Mouse (Mus musculus): ENCODE measurements around the gene Ugt1a9. TPM values are rescaled to one million over a fixed set of nuclear protein-coding genes. Genes with fewer than 3 reads are reported as not detected.
"Not testable (repeated sequence)": the region's sequence is repeated elsewhere in the genome, so short reads cannot be mapped to it uniquely, and the experiment has no call there.

The Ugt1a9 gene
- total and polyA plus RNA-seq, 3 experiments, result 0.27 TPM; not detected in 2

DNA sequence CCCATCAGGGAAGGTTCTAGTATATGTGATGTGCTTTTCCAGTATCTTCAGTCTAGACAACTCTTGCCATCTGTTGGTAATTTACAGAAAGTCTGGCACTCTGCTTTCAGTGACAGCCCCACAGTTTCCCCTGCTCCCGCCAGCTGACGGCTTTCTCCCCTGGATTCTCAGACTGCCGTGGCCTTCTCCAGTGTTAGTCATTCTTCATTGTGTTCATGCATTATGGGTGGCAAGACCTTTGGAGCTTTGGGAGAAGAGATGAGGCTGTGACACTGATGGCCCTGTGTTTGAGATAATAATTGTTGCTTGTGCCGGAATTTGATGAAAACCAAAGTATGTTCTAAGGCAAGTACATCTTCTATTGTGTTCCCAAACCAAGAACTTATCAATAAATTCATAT, 148.0 kb downstream of the Ugt1a9 start:
- DNase-seq (ENCODE audit: low spot score) (no peak), ATAC-seq (ENCODE audit: extremely low read depth, insufficient number of reproducible peaks, low FRiP score, poor library complexity, severe bottlenecking) (no peak)
- Histone ChIP-seq H3K4me3 (ENCODE audit: low read depth, low read length) (no peak overlapping the region), H3K4me1 (ENCODE audit: insufficient read depth, low read depth, low read length) (no peaks in the 10 kb centered on the region), H3K9me3 (replicated peaks) (no peaks in the 10 kb centered on the region), H3K27me3 (ENCODE audit: insufficient read depth, low read length) (no peaks in the 10 kb centered on the region), H3K36me3 (replicated peaks) (no peaks in the 10 kb centered on the region)
- TF ChIP-seq GATA1 (IDR thresholded peaks at IDR 0.05; ENCODE audit: borderline replicate concordance, low read length), result no peak

DNA sequence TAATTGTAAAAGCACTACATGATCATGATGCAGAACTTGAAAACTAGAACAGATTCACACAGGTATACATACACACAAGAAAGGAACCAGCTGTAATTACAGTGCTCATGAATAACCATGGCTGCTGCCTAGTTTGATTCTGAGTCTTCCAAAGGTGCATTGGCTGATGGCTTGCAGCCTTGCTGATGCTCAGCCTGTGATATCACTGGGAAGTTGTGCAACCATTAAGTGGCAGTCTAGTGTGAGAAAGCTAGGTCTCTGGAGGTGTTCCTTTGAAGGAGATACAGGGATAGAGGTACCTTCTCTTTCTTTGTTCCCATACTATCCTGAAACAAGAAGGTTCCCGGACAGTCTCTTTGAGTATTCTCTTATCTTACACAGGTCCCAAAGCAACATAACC, 148.5 kb downstream of the Ugt1a9 start:
- no peak for TF ChIP-seq TAL1 (conservative IDR thresholded peaks at IDR 0.05; ENCODE audit: low read depth, low read length)
- TF ChIP-seq GATA2 (IDR thresholded peaks at IDR 0.05; ENCODE audit: borderline replicate concordance, low read depth, low read length), result no peak
- no peak for TF ChIP-seq POLR2AphosphoS5 (IDR thresholded peaks at IDR 0.05; ENCODE audit: insufficient replicate concordance, low read depth, low read length)
- no peak for TF ChIP-seq GATA1 (IDR thresholded peaks at IDR 0.05; ENCODE audit: borderline replicate concordance, low read length)
- no peak for TF ChIP-seq CTCF (IDR thresholded peaks at IDR 0.05; ENCODE audit: low read depth, low read length)
- Histone ChIP-seq H3K36me3 (replicated peaks) (no peaks in the 10 kb centered on the region), H3K4me3 (ENCODE audit: low read depth, low read length) (no peak overlapping the region), H3K4me1 (ENCODE audit: insufficient read depth, low read depth, low read length) (no peaks in the 10 kb centered on the region), H3K27me3 (ENCODE audit: insufficient read depth, low read length) (no peaks in the 10 kb centered on the region), H3K9me3 (replicated peaks) (no peaks in the 10 kb centered on the region)
- no peak for DNase-seq (ENCODE audit: low spot score)
- ATAC-seq (ENCODE audit: extremely low read depth, insufficient number of reproducible peaks, low FRiP score, poor library complexity, severe bottlenecking), result no peak

DNA sequence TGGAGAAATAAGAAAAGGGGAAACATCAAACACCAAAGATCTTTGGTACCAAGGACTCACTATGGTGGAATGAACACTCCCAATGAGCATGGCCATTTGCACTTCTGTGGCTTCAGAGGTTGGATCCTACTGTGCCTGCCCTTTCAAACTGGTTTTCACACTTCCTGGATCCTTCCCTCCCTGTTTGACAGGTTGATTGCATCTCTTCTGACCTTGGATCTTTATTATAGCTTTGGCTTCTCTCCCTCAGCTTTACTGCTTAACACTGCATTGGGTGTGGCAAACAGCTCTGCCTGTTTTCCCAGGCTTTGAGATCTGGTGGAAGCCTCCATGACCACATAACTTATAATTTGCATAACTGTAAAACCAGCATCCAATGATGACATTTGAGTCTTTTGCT, 149.7 kb downstream of the Ugt1a9 start:
- no peak overlapping the region for H3K4me3 ChIP-seq (ENCODE audit: low read depth, low read length)
- ATAC-seq (ENCODE audit: extremely low read depth, insufficient number of reproducible peaks, low FRiP score, poor library complexity, severe bottlenecking) (no peak), DNase-seq (ENCODE audit: low spot score) (no peak)
- H3K36me3 ChIP-seq (replicated peaks), result no peaks in the 10 kb centered on the region
- H3K4me1 ChIP-seq (ENCODE audit: insufficient read depth, low read depth, low read length), result no peaks in the 10 kb centered on the region
- no peaks in the 10 kb centered on the region for H3K27me3 ChIP-seq (ENCODE audit: insufficient read depth, low read length)
- no peaks in the 10 kb centered on the region for H3K9me3 ChIP-seq (replicated peaks)
- TF ChIP-seq GATA1 (IDR thresholded peaks at IDR 0.05; ENCODE audit: borderline replicate concordance, low read length) (no peak), GATA2 (IDR thresholded peaks at IDR 0.05; ENCODE audit: borderline replicate concordance, low read depth, low read length) (no peak), TAL1 (conservative IDR thresholded peaks at IDR 0.05; ENCODE audit: low read depth, low read length) (no peak), POLR2AphosphoS5 (IDR thresholded peaks at IDR 0.05; ENCODE audit: insufficient replicate concordance, low read depth, low read length) (no peak), CTCF (IDR thresholded peaks at IDR 0.05; ENCODE audit: low read depth, low read length) (no peak)

DNA sequence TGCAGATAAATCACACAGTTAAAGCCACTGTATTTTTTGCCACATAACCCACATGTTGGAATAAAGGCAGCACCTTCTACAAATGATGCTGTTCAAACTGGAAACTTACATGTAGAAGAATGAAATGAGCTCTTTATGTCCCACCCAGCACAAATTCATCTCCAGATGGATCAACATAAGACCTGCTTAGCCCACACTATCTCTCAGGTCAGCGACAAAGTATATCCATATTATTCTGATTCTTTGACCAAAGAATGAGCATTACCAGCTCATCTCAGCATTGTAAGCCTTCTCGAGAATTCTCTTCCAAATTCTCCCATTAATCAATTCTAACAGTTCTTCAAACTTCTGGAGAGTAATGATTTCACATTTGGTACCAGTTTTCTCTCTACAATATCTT, 151.6 kb downstream of the Ugt1a9 start:
- no peaks in the 10 kb centered on the region for H3K27me3 ChIP-seq (ENCODE audit: insufficient read depth, low read length)
- H3K9me3 ChIP-seq (replicated peaks), result no peaks in the 10 kb centered on the region
- TF ChIP-seq POLR2AphosphoS5 (IDR thresholded peaks at IDR 0.05; ENCODE audit: insufficient replicate concordance, low read depth, low read length) (no peak), TAL1 (conservative IDR thresholded peaks at IDR 0.05; ENCODE audit: low read depth, low read length) (no peak), CTCF (IDR thresholded peaks at IDR 0.05; ENCODE audit: low read depth, low read length) (no peak), GATA2 (IDR thresholded peaks at IDR 0.05; ENCODE audit: borderline replicate concordance, low read depth, low read length) (no peak), GATA1 (IDR thresholded peaks at IDR 0.05; ENCODE audit: borderline replicate concordance, low read length) (no peak)
- no peaks in the 10 kb centered on the region for H3K36me3 ChIP-seq (replicated peaks)
- no peaks in the 10 kb centered on the region for H3K4me1 ChIP-seq (ENCODE audit: insufficient read depth, low read depth, low read length)
- DNase-seq (ENCODE audit: low spot score), result no peak
- ATAC-seq (ENCODE audit: extremely low read depth, insufficient number of reproducible peaks, low FRiP score, poor library complexity, severe bottlenecking), result no peak
- H3K4me3 ChIP-seq (ENCODE audit: low read depth, low read length), result no peak overlapping the region

DNA sequence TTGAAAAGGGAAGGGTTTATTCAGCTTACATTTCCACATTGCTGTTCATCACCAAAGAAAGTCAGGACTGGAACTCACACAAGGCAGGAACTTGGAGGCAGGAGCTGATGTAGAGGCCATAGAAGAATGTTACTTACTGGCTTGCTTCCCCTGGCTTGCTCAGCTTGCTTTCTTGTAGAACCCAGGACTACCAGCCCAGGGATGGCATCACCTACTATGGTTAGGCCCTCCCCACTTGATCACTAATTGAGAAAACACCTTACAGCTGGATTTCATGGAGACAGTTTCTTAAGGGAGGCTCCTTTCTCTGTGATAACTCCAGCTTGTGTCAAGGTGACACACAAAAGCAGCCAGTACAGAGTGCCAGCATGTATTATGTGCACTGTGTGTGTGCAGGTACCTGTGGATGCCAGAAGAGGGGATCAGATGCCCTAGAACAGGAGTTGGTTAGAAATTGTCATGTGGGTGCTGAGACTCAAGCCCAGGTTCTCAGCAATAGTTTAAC, 152.5 kb downstream of the Ugt1a9 start:
- H3K27me3 ChIP-seq (ENCODE audit: insufficient read depth, low read length); H3K4me3 ChIP-seq (ENCODE audit: low read depth, low read length); ATAC-seq (ENCODE audit: extremely low read depth, insufficient number of reproducible peaks, low FRiP score, poor library complexity, severe bottlenecking); H3K9me3 ChIP-seq (replicated peaks); H3K36me3 ChIP-seq (replicated peaks); H3K4me1 ChIP-seq (ENCODE audit: insufficient read depth, low read depth, low read length); DNase-seq (ENCODE audit: low spot score): not testable (repeated sequence)

DNA sequence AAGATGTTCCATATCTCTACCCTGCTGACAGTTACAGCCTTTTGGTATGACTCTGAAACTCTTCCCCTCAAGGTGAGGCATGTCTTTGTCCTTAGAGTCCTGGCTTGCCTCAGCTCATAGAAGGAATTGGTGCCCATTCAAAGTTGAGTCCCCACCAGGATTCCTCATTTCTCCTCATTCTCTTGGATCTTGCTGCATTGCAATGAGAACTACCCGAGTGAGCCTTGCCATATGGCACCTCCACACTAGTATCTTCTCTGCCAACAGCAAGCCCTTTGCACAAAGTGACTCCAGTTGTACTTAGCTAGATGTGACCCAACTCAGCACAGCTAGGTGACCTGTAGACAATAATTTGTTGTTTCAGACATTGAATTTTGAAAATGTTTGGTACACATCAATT, 153.0 kb downstream of the Ugt1a9 start:
- Histone ChIP-seq H3K4me3 (ENCODE audit: low read depth, low read length) (no peak overlapping the region), H3K4me1 (ENCODE audit: insufficient read depth, low read depth, low read length) (no peaks in the 10 kb centered on the region), H3K27me3 (ENCODE audit: insufficient read depth, low read length) (no peaks in the 10 kb centered on the region), H3K36me3 (replicated peaks) (no peaks in the 10 kb centered on the region), H3K9me3 (replicated peaks) (no peaks in the 10 kb centered on the region)
- TF ChIP-seq GATA1 (IDR thresholded peaks at IDR 0.05; ENCODE audit: borderline replicate concordance, low read length) (no peak), TAL1 (conservative IDR thresholded peaks at IDR 0.05; ENCODE audit: low read depth, low read length) (no peak), POLR2AphosphoS5 (IDR thresholded peaks at IDR 0.05; ENCODE audit: insufficient replicate concordance, low read depth, low read length) (no peak), GATA2 (IDR thresholded peaks at IDR 0.05; ENCODE audit: borderline replicate concordance, low read depth, low read length) (no peak), CTCF (IDR thresholded peaks at IDR 0.05; ENCODE audit: low read depth, low read length) (no peak)
- DNase-seq (ENCODE audit: low spot score) (no peak), ATAC-seq (ENCODE audit: extremely low read depth, insufficient number of reproducible peaks, low FRiP score, poor library complexity, severe bottlenecking) (no peak)

DNA sequence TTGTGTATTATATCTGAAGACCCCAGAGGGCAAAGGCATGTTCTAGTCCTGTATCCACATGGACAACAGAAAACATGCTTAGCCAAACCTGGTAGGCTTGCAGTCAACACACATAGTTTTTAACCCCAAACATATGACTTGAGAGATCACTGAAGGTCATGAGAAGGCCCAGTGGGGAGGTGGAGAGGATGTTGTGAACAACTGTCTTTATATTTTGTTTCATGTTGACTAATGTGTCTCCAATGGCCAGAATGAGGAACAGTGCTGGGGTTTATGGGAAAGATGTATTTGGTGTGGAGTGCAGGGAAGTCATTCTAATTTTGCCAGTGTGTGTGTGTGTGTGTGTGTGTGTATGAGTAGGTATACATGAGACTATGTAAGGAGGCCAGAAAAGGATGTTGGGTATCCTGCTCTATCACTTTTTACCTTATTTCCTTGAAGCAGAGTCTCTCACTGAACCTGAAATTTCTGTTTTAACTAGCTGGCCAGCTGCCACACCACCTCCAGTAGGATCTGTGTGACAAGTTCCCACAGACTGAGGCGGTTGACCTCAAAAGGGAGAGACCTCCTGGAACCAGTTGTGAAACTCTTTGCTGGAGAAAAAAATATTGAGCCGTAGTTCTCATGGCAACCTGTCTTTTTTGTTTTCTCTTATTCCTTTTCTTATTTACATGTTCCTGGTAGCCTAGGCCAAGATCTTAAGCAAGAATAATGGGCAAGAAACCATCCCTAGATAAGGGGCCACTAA, 153.6 kb downstream of the Ugt1a9 start:
- H3K4me1 ChIP-seq (ENCODE audit: insufficient read depth, low read depth, low read length), result no peaks in the 10 kb centered on the region
- H3K36me3 ChIP-seq (replicated peaks), result no peaks in the 10 kb centered on the region
- no peak overlapping the region for H3K4me3 ChIP-seq (ENCODE audit: low read depth, low read length)
- DNase-seq (ENCODE audit: low spot score), result no peak
- H3K27me3 ChIP-seq (ENCODE audit: insufficient read depth, low read length), result no peaks in the 10 kb centered on the region
- no peaks in the 10 kb centered on the region for H3K9me3 ChIP-seq (replicated peaks)
- TF ChIP-seq GATA1 (IDR thresholded peaks at IDR 0.05; ENCODE audit: borderline replicate concordance, low read length), result no peak
- no peak for TF ChIP-seq TAL1 (conservative IDR thresholded peaks at IDR 0.05; ENCODE audit: low read depth, low read length)
- TF ChIP-seq POLR2AphosphoS5 (IDR thresholded peaks at IDR 0.05; ENCODE audit: insufficient replicate concordance, low read depth, low read length), result no peak
- TF ChIP-seq GATA2 (IDR thresholded peaks at IDR 0.05; ENCODE audit: borderline replicate concordance, low read depth, low read length), result no peak
- TF ChIP-seq CTCF (IDR thresholded peaks at IDR 0.05; ENCODE audit: low read depth, low read length), result no peak
- no peak for ATAC-seq (ENCODE audit: extremely low read depth, insufficient number of reproducible peaks, low FRiP score, poor library complexity, severe bottlenecking)

DNA sequence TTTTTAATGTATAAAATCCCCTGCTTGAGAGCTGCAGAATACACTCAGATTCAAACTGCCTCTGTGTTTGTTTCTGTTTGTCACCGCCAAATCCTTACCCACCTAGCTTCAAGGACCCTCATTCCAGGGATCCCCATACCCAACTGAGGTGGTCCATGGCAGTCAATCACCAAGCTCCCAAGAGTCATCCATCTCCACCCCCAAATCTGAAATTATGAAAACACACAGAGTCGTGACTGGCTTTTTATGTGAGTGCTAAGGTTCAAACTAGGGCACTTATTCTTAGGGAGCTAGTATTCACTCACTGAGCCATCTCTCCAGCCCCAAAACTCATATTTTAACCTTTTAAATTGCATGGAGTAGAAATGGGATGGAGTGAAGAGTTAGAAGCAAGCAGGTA, 154.7 kb downstream of the Ugt1a9 start:
- DNase-seq (ENCODE audit: low spot score); H3K36me3 ChIP-seq (replicated peaks); H3K4me3 ChIP-seq (ENCODE audit: low read depth, low read length); H3K9me3 ChIP-seq (replicated peaks); ATAC-seq (ENCODE audit: extremely low read depth, insufficient number of reproducible peaks, low FRiP score, poor library complexity, severe bottlenecking); H3K4me1 ChIP-seq (ENCODE audit: insufficient read depth, low read depth, low read length); H3K27me3 ChIP-seq (ENCODE audit: insufficient read depth, low read length): not testable (repeated sequence)
